Mouse (Mus musculus): Measurements from ENCODE around the gene Mrpl33.
"Not testable (repeated sequence)": the region's sequence is repeated elsewhere in the genome, so short reads cannot be mapped to it uniquely, and the experiment has no call there.

Mrpl33 gene

DNA sequence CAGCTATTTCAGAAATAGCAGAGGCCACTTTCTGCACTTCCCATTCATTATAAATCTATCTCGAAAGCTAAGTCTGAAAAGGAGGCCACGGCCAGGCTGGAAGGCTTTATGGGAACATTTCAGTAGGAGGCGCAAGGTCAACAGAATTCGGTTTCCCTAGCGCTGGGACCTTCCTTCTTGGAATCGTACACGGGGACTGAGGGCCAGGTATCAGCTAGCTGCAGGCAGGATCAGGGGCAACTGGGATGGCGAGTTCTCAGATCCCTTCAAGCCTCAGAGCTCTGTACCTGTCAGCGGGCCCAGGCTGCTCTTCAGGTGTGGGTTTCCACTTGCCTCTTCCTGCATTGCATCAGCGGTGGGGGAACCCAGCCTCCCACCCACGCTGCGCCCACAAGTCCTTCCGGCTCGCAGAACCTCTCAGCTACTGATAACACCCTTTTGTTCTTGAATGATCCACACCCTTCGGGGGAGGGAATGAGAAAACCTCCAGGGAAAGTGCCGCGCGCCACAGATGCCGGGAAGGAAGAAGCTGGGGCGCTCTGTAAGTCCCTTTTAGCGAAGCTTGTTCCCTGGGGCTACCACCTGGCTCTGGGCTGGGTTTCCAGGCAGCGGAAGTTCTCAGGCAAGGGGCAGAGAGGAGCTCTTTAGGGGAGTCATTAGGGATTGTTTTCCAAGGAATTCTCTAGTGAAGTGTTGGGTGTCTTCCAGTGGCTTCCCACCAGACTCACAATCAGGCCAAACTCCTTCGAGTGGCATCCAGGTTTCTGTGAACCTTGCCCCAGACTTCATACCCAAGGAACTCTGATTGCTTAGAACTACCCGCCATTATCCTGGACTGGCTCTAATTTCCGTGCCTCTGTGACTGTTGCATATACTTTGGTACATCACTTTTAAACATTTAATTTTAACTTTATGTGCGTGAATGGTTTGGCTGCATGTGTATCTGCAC lies at the start of gene Mrpl33:
Gene Mrpl33 (plus strand): TSS at position 455 of the 949 bp plus-strand sequence.
- no peak for DNase-seq (ENCODE audit: low read depth)

DNA sequence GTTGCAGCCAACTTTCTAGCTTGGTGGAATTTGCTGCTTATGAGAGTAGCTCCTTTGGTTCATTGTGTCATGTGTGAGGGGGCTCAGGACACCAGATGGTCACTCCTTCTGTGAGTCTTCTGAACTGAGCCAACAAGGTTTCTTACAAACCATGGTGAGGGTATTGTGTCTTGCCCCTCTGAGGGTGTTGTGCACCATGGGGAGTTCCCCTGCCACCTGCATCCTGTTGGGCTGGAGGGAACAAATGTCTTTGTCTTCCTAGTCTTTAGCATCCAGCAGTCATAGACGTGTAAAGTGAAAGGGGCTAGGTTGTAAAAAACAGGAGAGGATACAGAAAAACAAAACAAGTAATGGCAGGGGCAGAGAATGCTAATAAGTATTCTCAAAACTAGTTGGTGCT lies 37.3 kb upstream of the Mrpl33 start:
- no peak for DNase-seq (ENCODE audit: low read depth)

DNA sequence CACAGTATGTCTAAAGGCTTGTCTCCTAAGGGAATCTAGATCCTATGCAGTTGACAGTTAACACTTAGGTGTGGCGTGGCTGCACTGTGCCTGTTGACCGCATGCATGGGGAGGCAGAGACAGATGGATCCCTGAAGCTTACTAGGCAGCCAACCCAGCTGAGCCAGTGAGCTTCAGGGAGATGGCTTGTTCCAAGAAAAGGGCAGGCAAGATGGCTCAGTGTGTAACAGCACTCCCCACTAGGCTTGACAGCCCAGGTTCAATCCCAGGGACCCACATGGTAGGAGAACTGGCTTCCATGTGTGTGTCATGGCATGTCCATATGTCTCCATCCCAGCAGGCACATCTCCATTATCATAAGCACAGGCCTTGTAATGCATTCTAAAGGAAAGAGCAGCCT lies 36.4 kb upstream of the Mrpl33 start:
- no peak for DNase-seq (ENCODE audit: low read depth)

DNA sequence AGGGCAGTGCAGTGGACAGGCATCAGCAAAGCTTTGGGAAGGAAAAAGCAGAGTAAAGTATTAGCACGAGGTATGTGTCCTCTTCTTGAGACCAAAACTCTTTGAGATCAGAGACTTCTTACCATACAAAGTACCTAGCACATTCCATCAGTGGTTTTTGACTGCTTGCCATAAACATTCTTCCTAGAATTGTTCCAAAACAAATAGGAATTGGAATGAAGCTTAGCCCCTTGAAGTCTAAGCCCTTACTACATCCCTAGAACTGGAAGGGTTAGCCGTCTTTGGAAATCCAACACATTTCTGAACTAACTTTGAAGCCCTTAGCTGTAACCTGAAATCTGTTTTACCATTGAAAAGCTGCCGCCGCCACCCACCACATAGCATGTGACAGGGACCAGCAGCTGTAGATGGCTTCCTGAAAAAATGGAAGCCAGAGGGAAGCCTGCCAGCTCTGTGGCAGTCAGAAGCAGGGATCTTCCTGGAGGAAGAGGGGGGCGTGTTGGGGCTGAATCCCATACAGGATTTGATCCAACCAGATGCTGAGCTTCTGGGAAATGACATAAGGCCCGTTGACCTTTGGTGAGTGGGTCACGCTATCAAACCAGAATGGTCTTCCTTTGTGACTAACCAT lies 34.6 kb upstream of the Mrpl33 start:
- no peak for DNase-seq (ENCODE audit: low read depth)

DNA sequence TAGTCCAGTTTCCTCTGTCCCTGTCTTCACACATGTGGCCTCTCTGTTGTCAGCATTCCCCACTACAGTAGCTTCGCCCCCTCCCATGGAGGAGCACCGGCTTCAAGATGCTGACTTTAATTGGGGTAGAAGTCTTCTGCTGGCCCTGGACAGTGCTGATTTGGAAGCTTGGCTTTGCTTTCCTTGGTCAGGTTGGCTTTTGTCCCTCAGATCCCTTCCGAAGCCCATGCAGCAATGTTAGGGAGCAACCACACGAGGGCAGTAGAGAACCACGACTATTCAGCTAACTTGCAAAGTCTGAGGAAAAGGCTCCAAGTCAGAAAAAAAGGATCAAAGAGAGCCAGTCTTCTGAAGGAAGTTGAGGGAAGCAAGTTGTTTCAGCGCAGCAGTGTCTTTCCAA lies 33.2 kb upstream of the Mrpl33 start:
- peak; percentile 70 for DNase-seq (ENCODE audit: low read depth)

DNA sequence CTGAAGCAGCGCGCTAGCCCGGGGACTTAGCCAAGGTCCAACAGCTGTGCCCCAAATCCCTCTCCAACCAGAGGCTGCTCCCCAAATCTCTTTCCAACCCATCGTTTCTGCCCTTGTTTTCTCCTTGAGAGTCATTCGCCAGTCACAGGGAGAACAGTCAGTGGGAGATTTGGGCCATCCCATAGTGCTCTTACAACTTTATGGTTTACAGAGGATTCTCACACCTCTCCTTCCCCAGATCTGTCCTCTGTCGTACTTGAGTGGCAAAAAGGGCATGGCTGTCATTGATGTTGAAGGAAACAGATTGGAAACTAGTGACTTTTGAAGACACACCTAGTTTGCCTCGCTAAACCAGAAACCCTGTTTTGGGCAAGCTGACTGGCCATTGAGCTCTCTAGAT lies 32.8 kb upstream of the Mrpl33 start:
- no peak for DNase-seq (ENCODE audit: low read depth)

DNA sequence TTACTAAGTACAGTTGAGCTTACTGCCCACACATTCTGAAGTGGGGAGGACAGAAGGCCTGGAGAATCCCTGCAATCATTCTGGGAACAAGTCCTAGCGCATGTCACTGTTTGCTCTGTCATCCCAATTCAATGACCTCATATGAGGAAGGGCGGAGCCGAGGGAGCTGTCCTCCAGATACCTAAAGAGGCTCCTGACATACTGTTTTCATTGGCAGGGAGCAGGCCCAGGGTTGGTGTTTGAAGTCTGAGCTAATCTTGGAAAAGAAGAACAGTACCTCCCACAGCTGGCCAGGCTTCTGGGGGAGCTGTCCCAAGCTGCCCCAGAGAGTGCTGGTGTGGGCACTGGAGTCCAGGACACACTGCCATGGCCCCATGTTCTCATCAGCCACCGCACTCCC lies 31.8 kb upstream of the Mrpl33 start:
- no peak for DNase-seq (ENCODE audit: low read depth)

DNA sequence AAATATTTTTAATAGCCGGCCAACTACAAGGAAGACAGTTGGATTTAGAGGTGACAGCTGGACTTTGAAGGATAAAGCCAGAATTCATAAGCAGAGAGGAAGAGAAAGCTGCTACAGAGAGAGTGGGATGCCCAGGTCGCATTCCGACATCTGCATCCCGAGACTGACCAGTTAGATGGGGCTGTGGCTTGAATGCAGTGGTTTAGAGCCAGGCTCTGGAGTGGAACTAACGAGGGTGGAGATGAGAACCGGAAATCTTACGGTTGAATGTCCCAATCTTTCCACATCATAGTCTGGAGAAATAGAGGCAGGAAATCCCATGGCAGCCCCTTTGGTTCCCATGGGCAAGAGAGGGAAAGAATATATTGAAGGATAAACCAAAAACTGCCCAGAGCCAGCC lies 30.7 kb upstream of the Mrpl33 start:
- no peak for DNase-seq (ENCODE audit: low read depth)

DNA sequence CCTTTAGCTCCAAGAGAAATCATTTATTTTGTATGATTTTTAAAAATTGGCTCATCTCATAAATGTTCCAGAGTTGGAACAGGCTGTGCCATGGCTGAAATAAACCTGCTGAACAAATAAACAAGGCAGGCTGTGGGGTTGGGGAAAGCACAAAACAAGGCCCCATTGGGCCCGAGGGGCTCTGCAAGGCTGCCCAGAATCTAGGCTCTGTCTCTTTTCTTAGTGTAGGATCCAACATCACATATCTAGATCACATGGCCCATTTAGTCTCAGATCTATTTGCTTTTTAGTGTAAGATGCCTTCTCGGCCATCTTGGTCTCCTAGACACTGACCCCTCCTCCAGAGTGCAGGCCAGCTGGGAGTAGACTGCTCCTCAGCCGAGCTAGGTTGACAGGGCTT lies 30.3 kb upstream of the Mrpl33 start:
- DNase-seq (ENCODE audit: low read depth), result no peak

DNA sequence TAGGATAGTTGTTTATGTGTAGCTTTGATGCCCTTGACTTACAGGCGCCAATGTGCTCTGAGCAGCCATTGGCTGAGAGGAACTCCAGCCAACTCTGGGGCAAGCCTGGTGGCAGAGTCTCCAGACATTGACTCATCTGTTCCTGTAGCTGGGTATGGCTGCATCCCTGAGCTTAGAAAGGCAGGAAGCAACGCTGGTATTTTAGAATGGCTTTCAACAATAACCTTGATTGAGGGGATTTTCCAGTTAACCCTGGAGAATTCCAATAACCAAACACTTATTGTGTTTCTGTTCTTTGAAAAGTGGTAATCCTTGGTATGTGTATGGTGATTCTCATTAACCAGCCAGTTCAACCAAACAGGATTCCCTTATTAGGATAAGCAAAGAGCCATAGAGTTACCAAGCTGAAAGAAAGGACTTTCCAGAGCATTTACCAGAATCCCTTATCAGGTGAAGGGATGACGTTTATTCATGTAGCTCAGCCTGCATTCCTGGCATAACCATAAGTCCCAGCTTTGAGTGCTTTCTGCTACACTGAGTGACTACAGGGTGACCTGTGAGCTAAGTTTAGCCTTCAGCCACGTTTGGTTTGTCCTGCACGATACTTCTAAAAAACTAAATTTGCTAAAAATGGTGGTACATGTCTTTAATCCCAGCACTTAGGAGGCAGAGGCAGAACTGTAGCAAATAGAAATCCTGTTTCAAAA lies 28.6 kb upstream of the Mrpl33 start:
- no peak for DNase-seq (ENCODE audit: low read depth)

DNA sequence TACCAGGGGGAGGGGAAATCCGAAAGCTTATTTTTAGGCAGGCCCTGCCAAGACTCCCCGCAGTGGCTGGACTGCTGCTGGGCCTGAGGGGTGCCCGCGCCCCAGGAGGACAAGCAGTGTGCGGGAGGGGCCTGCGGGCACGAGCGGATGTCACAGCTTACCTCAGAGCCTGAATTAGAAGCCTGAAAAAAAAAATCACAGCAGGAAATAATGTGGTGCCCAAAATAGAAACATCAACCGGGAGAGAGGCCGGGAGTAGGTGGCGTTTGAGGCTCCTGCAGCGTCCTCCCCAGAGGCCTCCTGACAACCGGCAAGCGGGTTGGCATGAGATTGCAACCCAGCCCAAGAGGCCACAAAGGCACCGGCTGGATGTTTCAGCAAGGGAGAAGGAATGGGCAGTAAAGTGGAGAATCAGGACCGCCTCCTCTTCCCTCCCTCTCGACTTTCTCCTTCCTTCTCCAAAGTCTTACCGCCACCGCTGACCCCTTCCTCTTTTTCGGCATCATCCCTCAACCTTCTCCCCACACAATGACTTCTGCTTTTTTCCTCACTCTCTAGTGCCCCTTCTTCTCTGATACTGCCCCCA lies 25.6 kb upstream of the Mrpl33 start:
- DNase-seq (ENCODE audit: low read depth), result peak; percentile 53

DNA sequence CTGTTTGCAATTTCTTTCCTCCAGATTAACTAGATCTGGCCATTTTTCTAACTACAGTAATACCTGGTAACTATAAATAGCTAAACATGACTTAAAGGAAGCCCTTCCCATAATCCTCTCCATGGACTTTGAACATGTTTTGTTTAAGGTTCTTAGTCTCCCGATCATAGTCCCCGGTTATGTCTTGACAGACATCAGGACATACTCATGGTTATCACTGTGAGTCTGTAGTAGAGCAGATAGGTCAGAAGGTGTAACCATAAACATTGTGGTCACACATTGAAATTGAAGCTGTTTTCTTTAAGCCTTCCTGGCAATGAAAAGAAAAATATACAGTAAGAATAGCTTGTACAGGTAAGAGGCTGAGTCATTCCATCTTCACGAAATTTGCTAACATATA lies 23.0 kb upstream of the Mrpl33 start:
- no peak for DNase-seq (ENCODE audit: low read depth)

DNA sequence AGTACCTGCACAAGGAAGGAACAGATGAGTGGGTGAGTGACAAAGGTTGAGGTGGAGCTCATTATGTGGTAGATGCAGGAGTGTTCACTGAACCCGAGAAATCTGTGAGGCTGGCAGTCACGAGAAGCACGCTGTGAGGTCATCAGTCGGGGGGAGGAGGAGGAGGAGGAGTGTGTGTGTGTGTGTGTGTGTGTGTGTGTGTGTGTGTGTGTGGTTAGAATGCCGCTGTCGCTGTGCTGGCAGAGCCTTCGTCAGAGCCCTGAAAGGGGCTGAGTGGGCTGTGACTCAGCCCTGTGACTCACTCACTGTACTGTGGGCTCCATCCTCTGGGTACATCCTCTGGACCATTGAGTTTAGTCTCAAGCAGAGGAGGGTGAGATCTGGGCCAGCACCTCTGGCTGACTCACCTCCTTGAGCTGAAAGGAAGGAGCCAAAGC lies 20.2 kb upstream of the Mrpl33 start:
- DNase-seq (ENCODE audit: low read depth), result peak; percentile 45

DNA sequence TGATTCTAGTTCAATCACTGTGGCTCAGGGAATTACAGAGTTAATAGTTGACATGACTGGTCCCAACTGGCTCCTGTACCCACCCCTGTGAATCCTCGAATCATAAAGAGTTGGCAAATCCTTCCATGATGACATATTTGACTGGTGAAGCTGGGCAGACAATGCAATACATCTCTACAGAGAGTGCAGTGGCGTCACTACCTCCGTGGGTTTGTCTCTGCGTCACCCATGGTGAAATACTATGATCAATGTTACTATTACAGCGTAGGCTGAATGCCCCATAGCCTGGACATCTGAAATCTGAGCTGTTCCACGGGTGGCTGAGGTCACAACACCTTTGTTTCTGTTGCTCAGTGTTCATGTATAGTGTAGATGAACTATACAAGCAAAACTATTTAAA lies 15.5 kb upstream of the Mrpl33 start:
- no peak for DNase-seq (ENCODE audit: low read depth)

DNA sequence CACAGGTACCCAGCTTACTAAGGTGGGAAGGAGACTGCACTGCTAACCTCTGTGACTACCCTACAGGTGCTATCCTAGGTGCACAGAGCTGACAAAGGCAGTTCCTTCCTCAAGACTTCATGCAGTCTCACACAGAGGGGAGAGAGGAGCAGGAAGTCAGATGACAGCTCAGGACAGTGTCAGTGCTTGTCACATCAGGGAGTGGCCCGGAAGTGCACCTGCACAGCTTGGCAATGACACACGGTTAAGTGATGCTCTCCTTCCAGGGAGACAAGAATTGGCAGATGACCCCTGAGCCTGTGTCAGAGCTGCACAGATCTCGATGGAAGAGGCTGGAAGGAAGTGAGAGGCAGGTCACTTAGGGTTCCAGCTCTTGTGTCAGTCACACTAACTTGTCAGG lies 14.8 kb upstream of the Mrpl33 start:
- DNase-seq (ENCODE audit: low read depth), result no peak

DNA sequence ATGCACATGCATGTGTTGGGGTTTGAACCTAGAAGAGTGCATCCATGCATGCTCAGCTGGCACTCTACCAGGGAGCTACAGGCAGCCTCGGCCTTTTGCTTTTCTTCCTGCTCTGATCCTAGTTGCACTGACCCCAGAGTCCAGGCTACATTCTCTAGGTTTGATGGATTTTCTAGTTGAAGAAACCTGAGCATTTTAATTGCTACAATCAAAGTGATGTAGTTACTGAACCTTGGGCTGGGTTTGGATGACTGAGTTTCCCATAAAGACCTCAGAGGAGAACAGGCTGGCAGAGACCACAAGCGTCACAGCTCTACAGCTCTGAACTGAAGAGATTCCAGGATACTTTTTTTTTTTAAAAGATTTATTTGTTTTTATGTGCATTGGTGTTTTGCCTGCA lies 13.5 kb upstream of the Mrpl33 start:
- DNase-seq (ENCODE audit: low read depth), result no peak

DNA sequence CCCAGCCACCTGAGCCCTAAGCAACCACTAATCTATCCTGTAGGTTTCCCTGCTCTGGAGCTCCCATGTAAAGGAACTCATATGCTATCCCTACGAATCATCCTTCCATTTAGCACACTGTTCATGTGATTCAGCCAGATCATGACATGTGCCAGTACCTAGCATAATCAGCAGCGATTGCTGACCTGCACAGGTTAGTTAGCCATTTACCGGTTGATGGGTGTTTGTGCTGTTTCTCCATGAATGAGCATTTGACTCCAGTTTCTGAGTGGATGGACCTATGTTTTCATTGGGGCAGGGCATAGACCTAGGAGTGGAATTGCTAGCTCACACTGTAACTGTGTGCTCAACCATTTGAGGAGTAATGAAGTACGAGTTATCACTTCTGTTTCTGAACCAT lies 11.2 kb upstream of the Mrpl33 start:
- DNase-seq (ENCODE audit: low read depth), result no peak

DNA sequence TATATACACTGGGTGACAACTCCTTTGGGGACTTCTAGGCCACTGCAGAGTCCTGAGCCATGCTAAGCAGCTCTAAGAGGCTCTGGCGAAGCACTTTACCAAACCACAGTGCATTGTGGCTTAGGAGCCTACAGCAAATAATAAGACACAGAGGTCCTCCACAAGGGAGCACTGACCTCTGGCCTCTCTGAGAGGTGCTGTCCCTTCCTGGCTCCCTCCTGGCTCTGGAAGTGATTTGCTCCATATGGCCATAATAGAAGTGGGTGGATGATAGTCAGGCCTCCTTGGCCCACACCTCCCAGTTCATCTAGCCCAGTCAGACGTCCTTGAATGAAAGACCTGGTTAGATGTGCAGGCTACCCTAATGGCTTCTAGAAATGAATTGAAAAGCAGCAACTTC lies 8.7 kb upstream of the Mrpl33 start:
- DNase-seq (ENCODE audit: low read depth), result no peak

DNA sequence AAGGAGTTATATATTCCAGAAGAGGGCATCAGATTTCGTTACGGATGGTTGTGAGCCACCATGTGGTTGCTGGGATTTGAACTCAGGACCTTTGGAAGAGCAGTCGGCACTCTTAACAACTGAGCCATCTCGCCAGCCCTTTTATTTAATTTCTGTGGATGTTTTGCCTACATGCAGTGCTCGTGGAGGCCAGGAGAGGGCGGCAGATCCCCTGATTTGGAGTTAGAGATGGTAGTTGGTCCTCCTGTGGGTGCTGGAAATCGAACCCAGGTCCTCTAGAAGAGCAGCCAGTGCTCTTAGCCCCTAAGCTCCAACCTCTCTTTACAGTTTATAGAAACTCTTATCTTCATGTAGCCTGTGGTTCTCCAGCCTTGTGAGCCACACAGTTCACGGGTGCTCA lies 8.1 kb upstream of the Mrpl33 start:
- not testable (repeated sequence) for DNase-seq (ENCODE audit: low read depth)

DNA sequence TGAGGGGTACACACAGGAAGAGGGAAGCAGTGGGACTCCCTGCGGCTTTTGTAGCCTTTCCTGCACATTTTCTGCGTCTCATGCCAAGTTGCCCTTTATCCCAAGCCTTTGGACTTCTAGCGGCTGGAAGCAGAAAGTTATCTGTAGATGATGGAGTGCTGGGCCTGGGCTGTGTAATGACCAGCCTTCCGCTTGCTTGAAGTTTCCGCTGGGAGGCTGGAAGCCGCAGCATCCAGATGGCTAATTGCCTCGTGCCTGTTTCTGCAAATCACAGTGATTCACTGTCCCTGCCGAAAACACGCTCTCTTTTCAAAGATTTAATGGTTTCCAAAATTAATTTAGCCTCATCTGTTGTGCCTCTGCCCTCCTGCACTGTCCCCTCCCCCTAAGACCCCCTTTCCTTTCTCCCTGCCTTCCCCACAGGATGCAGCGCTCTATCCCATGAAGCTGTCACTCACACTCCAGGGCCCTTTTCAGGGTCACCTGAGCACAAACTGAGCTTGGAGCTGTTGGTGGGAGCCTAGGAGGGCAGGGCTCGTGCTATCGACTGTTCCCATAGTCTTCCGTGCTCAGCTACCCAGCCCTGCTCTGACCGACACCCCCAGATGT lies 6.9 kb upstream of the Mrpl33 start:
- DNase-seq (ENCODE audit: low read depth), result no peak

DNA sequence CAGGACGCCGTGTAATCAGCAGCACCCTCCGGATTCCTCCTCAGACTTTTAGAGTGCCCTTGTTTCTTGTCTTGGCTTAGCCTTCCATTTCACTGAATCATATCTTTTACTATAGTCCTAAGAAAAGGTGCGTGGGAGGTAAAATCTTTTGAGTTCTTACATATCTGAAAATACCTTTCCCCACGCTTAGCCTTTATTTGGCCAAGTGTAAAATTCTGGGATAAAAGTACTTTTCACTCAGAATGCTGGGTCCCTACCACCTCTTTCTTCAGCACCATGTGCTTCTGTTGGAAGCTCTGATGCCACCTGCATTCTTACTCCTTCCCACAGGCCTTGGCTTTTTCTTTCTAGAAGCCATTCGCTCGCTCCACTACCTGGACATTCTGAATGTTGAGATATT lies 5.6 kb upstream of the Mrpl33 start:
- DNase-seq (ENCODE audit: low read depth), result no peak

DNA sequence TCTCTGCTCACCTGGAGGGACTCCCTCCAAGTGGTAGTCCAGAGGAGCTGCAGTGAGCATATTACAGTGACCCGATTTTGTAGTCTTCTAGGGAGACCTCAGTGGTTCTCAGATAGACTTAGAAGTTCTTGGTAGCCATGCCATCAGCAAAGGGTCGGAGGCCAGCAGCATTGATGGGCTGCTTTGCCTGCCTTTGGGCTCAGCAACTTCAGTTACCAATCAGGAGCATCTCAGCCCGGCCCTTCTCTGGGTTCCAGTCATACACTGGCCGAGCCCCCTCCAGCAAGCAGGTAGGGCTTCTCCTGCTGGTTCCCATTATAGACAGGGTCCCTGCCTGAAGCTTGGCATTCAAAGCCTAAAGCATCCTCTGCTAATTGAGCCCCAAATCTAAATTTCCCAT lies 867 bp upstream of the Mrpl33 start:
- no peak for DNase-seq (ENCODE audit: low read depth)
